Mouse (Mus musculus) leukemia stem cell, adult 10-12 weeks (primary cell): Measurements from ENCODE around the gene Iars. TPM values are rescaled to one million over a fixed set of nuclear protein-coding genes. Genes with fewer than 3 reads are reported as not detected.

Experiments
- polyA plus RNA-seq: library from polyadenylated mRNA; stranded (reverse); fragments of >175 nt; gene quantifications from 2 replicates; pipeline ENCODE4 v1.2.3, GENCODE M21; 2012; ENCODE audit warnings: low replicate concordance

The Iars gene
- polyA plus RNA-seq = 4.9 and 25.5 TPM in 2 replicates

GRCm38 (mm10) chr13:49681351-49682232 is at the start of gene Iars:
Gene Iars, plus strand, starts transcription at chr13:49682100.

GRCm38 (mm10) chr13:49652481-49653179 is 29.3 kb upstream of the Iars start, which contains the start of the genes Cenpp and Nol8:
Gene Cenpp, minus strand, starts transcription at chr13:49652785.
Gene Nol8, plus strand, starts transcription at chr13:49653078.

Other genes with a start within 250 kb of the Iars start
- gene Tes3-ps, start 188.8 kb upstream of the Iars start, polyA plus RNA-seq = 0.09 TPM in 1 of 2 replicates, not detected in the other
- 0.05 TPM in 1 of 2 replicates, not detected in the other for gene Ecm2, start 177.3 kb upstream of the Iars start, polyA plus RNA-seq
- not detected in 2 replicates for gene Aspn, start 137.7 kb upstream of the Iars start, polyA plus RNA-seq
- not detected in 2 replicates for gene Omd, start 99.6 kb upstream of the Iars start, polyA plus RNA-seq
- gene Ogn, start 74.1 kb upstream of the Iars start, polyA plus RNA-seq = not detected in 2 replicates
- gene Cenpp, start 29.3 kb upstream of the Iars start, polyA plus RNA-seq = 6.2 and 7.2 TPM in 2 replicates
- 0.16 and 1.4 TPM in 2 replicates for gene Nol8, start 29.0 kb upstream of the Iars start, polyA plus RNA-seq
- not detected in 2 replicates for gene Gm30302, start 116.9 kb downstream of the Iars start, polyA plus RNA-seq